Mouse (Mus musculus) testis, adult 2 months (tissue): ENCODE data around the gene Med31. TPM values are rescaled to one million over a fixed set of nuclear protein-coding genes. Genes with fewer than 3 reads are reported as not detected.

ENCODE experiments used
- H3K27ac ChIP-seq: fragments of 200-500 bp; 2 replicates; pipeline ENCODE4 v1.5.1; 2012; ENCODE audit warnings: low read depth, low read length; ENCODE audit not compliant: control insufficient read depth, insufficient read depth
- H3K27me3 ChIP-seq: fragments of 200-500 bp; 2 replicates; pipeline ENCODE4 v1.6.1; 2012; ENCODE audit warnings: mild to moderate bottlenecking, low read length, moderate library complexity; ENCODE audit not compliant: control insufficient read depth, insufficient read depth
- H3K36me3 ChIP-seq: fragments of 200-500 bp; 2 replicates; pipeline ENCODE4 v1.6.1; 2012; ENCODE audit warnings: mild to moderate bottlenecking, low read length; ENCODE audit not compliant: control insufficient read depth, insufficient read depth
- H3K4me1 ChIP-seq: fragments of 200-500 bp; 2 replicates; pipeline ENCODE4 v1.6.1; 2012; ENCODE audit warnings: low read length; ENCODE audit not compliant: control insufficient read depth, insufficient read depth
- H3K4me3 ChIP-seq: fragments of 200-500 bp; 2 replicates; pipeline ENCODE4 v1.5.1; 2012; ENCODE audit warnings: low read depth, mild to moderate bottlenecking, low read length, moderate library complexity, mixed read lengths; ENCODE audit not compliant: control insufficient read depth
- CTCF ChIP-seq: fragments of 200-500 bp; IDR thresholded peaks from 2 replicates; pipeline ENCODE4 v1.5.1; 2012; ENCODE audit warnings: low read depth, mild to moderate bottlenecking, inconsistent platforms, low read length, moderate library complexity; ENCODE audit not compliant: control insufficient read depth, insufficient read depth, insufficient replicate concordance
- POLR2A ChIP-seq: fragments of 200-500 bp; IDR thresholded peaks from 2 replicates; pipeline ENCODE4 v1.6.1; 2012; ENCODE audit warnings: low read depth, mild to moderate bottlenecking, inconsistent platforms, low read length, moderate library complexity; ENCODE audit not compliant: control insufficient read depth
- polyA plus RNA-seq: library from polyadenylated mRNA; depleted of rRNA; stranded (reverse); fragments of >200 nt; gene quantifications from 2 replicates; pipeline ENCODE4 v1.2.3, GENCODE M21; 2012

Gene Med31
- polyA plus RNA-seq, 1 experiment: 23.5 TPM

DNA sequence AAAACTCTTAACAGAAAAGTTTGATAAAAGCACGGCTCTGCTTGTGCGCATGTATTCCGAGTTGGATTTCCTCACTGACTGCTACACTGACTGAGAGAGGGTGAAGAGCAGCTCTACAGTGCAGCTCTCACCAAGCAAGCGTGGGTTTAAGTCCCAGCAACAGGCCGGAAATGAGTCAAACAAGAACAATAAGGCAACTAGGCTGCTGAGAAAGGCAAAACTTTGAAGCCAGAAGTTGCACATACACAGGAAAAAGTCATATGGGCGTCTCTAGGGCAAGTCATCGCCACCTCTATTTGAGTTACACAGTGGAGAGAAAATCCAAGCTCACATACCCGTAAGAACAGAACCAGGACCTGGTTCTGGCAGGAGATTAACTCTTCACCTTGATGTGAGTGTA is 18.9 kb downstream of the Med31 start:
- Histone ChIP-seq H3K4me1 (no peaks in the 10 kb centered on the region), H3K27ac (no peak overlapping the region), H3K4me3 (no peak overlapping the region), H3K36me3 (peaks cover 3% of the 10 kb centered on the region), H3K27me3 (no peaks in the 10 kb centered on the region)
- TF ChIP-seq POLR2A (no peak), CTCF (no peak)

DNA sequence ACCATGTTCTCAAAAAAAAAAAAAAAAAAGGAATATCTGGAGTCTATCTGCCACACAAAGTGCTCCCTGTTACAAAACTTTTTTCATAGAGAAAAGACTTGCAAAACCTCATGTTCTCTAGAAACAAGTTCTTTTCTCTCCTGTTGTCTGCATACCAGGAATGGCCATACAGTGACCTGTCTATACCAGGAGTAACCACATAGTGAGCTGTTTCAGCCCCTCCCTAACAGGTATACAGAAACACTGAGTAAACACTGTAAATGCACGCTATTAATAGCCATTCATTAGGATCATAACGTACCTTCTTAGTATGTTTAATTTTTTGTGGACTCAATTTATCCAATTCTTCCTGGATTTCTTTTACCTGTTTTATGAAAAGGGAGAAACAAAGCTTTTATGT is 21.1 kb downstream of the Med31 start:
- TF ChIP-seq POLR2A: no peak
- no peak for TF ChIP-seq CTCF
- H3K27ac ChIP-seq: no peak overlapping the region
- peaks cover 3% of the 10 kb centered on the region for H3K36me3 ChIP-seq
- H3K27me3 ChIP-seq: no peaks in the 10 kb centered on the region
- H3K4me1 ChIP-seq: no peaks in the 10 kb centered on the region
- no peak overlapping the region for H3K4me3 ChIP-seq

DNA sequence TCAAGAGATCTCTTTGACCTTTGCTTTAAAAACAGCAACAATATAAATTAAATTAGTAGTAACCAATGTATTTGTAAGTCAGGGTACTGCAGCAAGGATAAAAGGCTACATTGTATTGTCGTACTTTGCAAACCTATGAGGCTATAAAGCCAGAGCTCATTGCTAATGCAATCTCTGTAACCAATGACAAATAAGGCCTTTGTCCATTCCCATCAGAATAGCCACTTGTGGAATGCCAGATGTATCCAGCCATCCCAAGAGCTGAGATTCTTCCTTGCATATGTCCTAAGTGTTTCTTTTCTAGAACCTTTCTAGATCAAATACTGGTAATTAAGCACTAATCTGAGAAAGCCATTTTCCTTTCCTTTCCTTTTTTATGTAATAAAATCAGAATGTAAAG is 24.5 kb downstream of the Med31 start:
- no peak for TF ChIP-seq POLR2A
- TF ChIP-seq CTCF: no peak
- H3K36me3 ChIP-seq: peaks cover 2% of the 10 kb centered on the region

DNA sequence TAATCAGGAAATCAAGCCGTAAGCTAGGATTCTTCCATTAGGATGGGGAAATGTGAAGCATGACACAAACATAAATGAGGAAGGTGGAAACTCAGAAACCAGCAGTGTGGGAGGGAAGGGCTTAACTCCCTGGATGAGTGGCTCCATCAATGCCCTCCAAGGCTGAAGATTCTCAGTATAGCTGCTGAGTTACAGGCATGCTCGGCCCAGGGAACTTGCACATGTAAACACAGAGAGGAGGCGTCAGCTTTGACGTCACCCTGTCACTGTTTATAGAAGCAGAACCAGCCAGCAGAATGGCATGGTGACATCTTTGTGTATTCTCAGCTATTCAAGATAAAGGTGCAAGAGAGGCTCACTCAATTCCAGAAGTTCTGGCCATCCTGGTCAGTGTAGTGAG is 31.1 kb downstream of the Med31 start:
- H3K36me3 ChIP-seq: peaks cover 4% of the 10 kb centered on the region
- no peaks in the 10 kb centered on the region for H3K27me3 ChIP-seq
- H3K4me3 ChIP-seq: no peak overlapping the region
- H3K4me1 ChIP-seq: no peaks in the 10 kb centered on the region
- TF ChIP-seq POLR2A (no peak), CTCF (no peak)
- no peak overlapping the region for H3K27ac ChIP-seq

More for the DNA sequence above, 24.5 kb downstream of the Med31 start:
- Histone ChIP-seq H3K4me3 (no peak overlapping the region), H3K27me3 (no peaks in the 10 kb centered on the region), H3K27ac (no peak overlapping the region), H3K4me1 (no peaks in the 10 kb centered on the region)

DNA sequence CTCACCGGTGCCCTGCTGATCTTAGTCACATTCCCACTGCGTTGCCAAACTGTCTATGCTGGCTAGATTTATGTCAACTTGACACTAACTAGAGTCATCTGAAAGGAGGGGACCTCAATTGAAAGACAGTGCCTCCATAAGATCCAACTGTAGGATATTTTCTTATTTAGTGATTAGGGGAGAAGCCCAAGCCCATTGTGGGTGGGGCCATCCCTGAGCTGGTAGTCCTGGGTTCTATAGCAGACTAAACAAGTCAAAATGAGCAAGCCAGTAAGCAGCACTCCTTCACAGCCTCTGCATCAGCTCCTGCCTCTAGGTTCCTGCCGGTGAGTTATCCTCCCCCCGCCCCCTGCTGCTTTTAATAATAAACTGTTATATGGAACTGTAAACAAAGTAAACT is 34.3 kb downstream of the Med31 start:
- TF ChIP-seq POLR2A (no peak), CTCF (no peak)
- peaks cover 3% of the 10 kb centered on the region for H3K36me3 ChIP-seq
- no peak overlapping the region for H3K27ac ChIP-seq
- no peaks in the 10 kb centered on the region for H3K27me3 ChIP-seq
- no peak overlapping the region for H3K4me3 ChIP-seq
- H3K4me1 ChIP-seq: no peaks in the 10 kb centered on the region

DNA sequence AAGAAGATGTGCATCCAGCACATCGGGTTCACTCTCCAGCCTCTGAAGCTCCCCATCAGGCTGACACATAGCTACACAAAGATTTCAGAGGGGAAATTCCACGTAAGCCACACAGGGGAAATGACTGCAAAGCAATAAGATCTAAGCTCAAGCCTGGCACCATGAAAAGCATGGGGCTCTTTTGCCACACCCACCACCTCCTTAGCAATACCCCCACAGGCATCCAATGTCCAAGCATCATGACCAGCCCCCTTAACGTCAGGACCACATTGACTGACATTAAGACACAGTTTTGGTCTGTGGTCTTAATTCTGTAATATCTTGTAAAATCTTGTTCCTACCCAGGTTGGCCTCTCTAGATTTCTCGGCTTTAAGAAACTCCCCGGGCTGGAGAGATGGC is 34.8 kb downstream of the Med31 start:
- peaks cover 5% of the 10 kb centered on the region for H3K36me3 ChIP-seq
- TF ChIP-seq CTCF: no peak
- no peak for TF ChIP-seq POLR2A

DNA sequence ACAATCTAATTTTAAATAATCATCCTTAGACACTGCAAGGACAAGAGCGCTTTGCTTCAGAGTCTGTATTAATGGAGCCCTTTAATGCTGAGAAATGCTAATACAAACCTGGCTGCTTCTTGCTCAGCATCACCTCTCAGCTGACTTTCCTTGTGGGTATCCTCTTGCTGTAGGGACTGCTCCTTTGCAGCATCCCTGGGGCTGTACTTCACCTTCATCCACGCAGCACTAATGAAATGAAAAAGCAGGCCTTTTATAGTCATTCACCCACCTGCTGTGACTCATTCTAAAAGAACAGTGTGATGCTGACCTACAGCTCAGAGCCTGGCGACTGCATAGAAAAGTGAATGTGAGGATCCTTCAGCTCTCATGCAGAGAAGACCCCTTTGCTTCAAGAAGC is 38.8 kb downstream of the Med31 start:
- Histone ChIP-seq H3K27ac (no peak overlapping the region), H3K4me1 (no peaks in the 10 kb centered on the region), H3K36me3 (peaks cover 5% of the 10 kb centered on the region), H3K27me3 (no peaks in the 10 kb centered on the region), H3K4me3 (no peak overlapping the region)
- TF ChIP-seq CTCF: no peak
- no peak for TF ChIP-seq POLR2A

More for the DNA sequence above, 34.8 kb downstream of the Med31 start:
- Histone ChIP-seq H3K27me3 (no peaks in the 10 kb centered on the region), H3K4me3 (no peak overlapping the region), H3K27ac (no peak overlapping the region), H3K4me1 (no peaks in the 10 kb centered on the region)

DNA sequence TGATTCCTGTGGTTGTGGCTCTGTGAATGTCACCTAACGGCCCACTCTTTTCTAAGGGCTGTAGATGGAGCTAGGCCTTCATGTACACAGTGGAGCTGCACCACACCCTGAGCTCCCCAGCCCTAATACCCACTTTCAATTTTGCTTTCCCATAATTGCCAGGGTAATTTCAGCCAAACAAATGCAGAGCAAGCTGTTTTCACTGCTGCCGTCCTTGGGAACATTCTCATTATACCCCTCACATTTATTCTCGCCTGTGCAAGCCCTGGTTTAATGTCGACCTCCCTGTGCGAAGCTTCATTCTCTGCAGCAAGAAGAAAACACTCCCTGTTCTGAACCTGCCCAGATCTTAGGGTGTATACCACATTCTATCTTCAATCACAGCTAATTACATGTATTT is 39.4 kb downstream of the Med31 start:
- Histone ChIP-seq H3K27me3 (no peaks in the 10 kb centered on the region), H3K4me1 (no peaks in the 10 kb centered on the region), H3K36me3 (peaks cover 5% of the 10 kb centered on the region), H3K27ac (no peak overlapping the region), H3K4me3 (no peak overlapping the region)
- no peak for TF ChIP-seq CTCF
- TF ChIP-seq POLR2A: no peak
